Mouse (Mus musculus) midbrain, postnatal 0 days (tissue): ENCODE data around the gene Oas1d. TPM values are rescaled to one million over a fixed set of nuclear protein-coding genes. Genes with fewer than 3 reads are reported as not detected.

ENCODE experiments used
- ATAC-seq: fragments of 200-750 bp; cut with Nextera tagmentation; 2 replicates; pipeline ENCODE4 v1.8.0; 2017; ENCODE audit warnings: moderate number of reproducible peaks, mild to moderate bottlenecking, moderate TSS enrichment, moderate library complexity; ENCODE audit not compliant: low FRiP score
- DNase-seq: peaks from one replicate; pipeline ENCODE4 v3.0.0-alpha.2; 2015; ENCODE audit warnings: low spot score
- H3K27ac ChIP-seq: fragments of 300-500 bp; sonication (generic); 2 replicates; pipeline ENCODE4 v1.5.1; 2014; ENCODE audit warnings: low read depth, mild to moderate bottlenecking, low read length, mixed read lengths
- H3K27me3 ChIP-seq: fragments of 300-500 bp; sonication (generic); 2 replicates; pipeline ENCODE4 v1.6.1; 2014; ENCODE audit warnings: low read length, control low read depth, mixed read lengths; ENCODE audit not compliant: insufficient read depth
- H3K36me3 ChIP-seq: fragments of 300-500 bp; sonication (generic); 2 replicates; pipeline ENCODE4 v1.6.1; 2014; ENCODE audit warnings: low read length, control low read depth, mixed read lengths; ENCODE audit not compliant: insufficient read depth
- H3K4me1 ChIP-seq: fragments of 300-500 bp; sonication (generic); 2 replicates; pipeline ENCODE4 v1.6.1; 2014; ENCODE audit warnings: mild to moderate bottlenecking, control low read depth, antibody characterized with exemption, low read length, mixed read lengths; ENCODE audit not compliant: insufficient read depth
- H3K4me2 ChIP-seq: fragments of 300-500 bp; sonication (generic); 2 replicates; pipeline ENCODE4 v1.6.1; 2014; ENCODE audit warnings: low read depth, mild to moderate bottlenecking, low read length, mixed read lengths; ENCODE audit not compliant: poor library complexity, severe bottlenecking
- H3K4me3 ChIP-seq: fragments of 300-500 bp; sonication (generic); 2 replicates; pipeline ENCODE4 v1.5.1; 2014; ENCODE audit warnings: low read depth, mild to moderate bottlenecking, low read length, moderate library complexity
- H3K9ac ChIP-seq: fragments of 300-500 bp; sonication (generic); replicated peaks from 2 replicates; pipeline ENCODE4 v1.6.1; 2014; ENCODE audit warnings: mild to moderate bottlenecking, low read length, moderate library complexity, mixed read lengths; ENCODE audit not compliant: poor library complexity, severe bottlenecking
- H3K9me3 ChIP-seq: fragments of 300-500 bp; sonication (generic); 2 replicates; pipeline ENCODE4 v1.6.1; 2016; ENCODE audit warnings: low read length, control low read depth
- CTCF ChIP-seq: IDR thresholded peaks from 2 replicates; pipeline ENCODE4 v1.5.1; 2016; ENCODE audit warnings: antibody characterized with exemption, mild to moderate bottlenecking
- WGBS: fragments of 180-500 bp; shearing (Covaris S2); extraction: QIAGEN DNeasy Blood & Tissue Kit; methylation state at CpG from one replicate; pipeline ENCODE4 v1.1.7; 2014; 5-methylcytosine and 5-hydroxymethylcytosine counted together
- polyA plus RNA-seq: library from polyadenylated mRNA; unstranded; fragments of >200 nt; fragmentation: Nextera tagmentation; extraction: Ambion mirVana; gene quantifications from 2 replicates; pipeline ENCODE4 v1.2.1, GENCODE M21; 2015
- total RNA-seq: library from RNA; depleted of rRNA; stranded (reverse); fragments of >200 nt; gene quantifications from 2 replicates; pipeline ENCODE4 v1.2.3, GENCODE M21; 2014

The Oas1d gene
- total and polyA plus RNA-seq, 2 experiments from 2014 or later = 0.22 to 0.78 TPM

DNA sequence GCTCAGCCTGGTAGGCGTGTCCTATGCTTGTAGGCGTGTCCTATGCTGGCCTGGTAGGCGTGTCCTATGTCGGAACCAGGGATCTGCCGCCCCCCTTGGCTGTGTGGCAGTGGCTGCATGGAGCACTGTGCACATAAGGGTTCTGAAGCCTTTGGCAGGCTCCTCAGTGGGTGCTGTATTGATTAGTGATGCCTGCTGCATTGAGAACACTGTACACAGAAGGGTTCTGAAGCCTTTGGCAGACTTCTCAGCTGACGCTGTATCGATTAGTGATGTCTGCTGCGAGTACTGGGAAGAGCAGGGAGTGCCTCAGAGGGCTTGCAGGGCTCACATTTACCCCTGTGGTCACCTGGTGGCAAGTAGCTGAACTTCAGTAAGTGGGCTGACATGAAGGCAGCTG lies 24.2 kb downstream of the Oas1d start:
- no peak overlapping the region for H3K27ac ChIP-seq
- no peak; the same call in 1 of the 2 replicates for TF ChIP-seq CTCF
- H3K4me3 ChIP-seq = no peak overlapping the region
- H3K9me3 ChIP-seq = no peaks in the 10 kb centered on the region
- H3K36me3 ChIP-seq = peaks cover 4% of the 10 kb centered on the region; the same call in 1 of the 2 replicates
- no peak overlapping the region for H3K4me2 ChIP-seq
- no peaks in the 10 kb centered on the region for H3K4me1 ChIP-seq
- DNase-seq (no peak), ATAC-seq (no peak)
- 42% methylated on average over 8 of the region's 8 CpGs for WGBS
- H3K9ac ChIP-seq = no peak overlapping the region
- no peaks in the 10 kb centered on the region for H3K27me3 ChIP-seq

- no peak overlapping the region for H3K27ac ChIP-seq
- TF ChIP-seq CTCF = no peak
- H3K4me3 ChIP-seq = no peak overlapping the region
- H3K27me3 ChIP-seq = no peaks in the 10 kb centered on the region
- no peaks in the 10 kb centered on the region for H3K9me3 ChIP-seq
- H3K4me1 ChIP-seq = no peaks in the 10 kb centered on the region
- no peak overlapping the region for H3K9ac ChIP-seq
- H3K4me2 ChIP-seq = no peak overlapping the region
- WGBS = 66% methylated on average over 10 of the region's 10 CpGs
- ATAC-seq = no peak
- H3K36me3 ChIP-seq = peaks cover 6% of the 10 kb centered on the region; the same call in 1 of the 2 replicates
- no peak for DNase-seq
These were observed 27.7 kb downstream of the Oas1d start for GRCm38 (mm10) chr5:120942076-120942475.

- no peak for DNase-seq
- no peak for TF ChIP-seq CTCF
- H3K9ac ChIP-seq = no peak overlapping the region
- WGBS = 75% methylated on average over 10 of the region's 10 CpGs
- H3K36me3 ChIP-seq = peaks cover 12% of the 10 kb centered on the region; the same call in 1 of the 2 replicates
- H3K4me1 ChIP-seq = no peaks in the 10 kb centered on the region
- no peak overlapping the region for H3K4me3 ChIP-seq
- ATAC-seq = no peak
- no peak overlapping the region for H3K4me2 ChIP-seq
- H3K27me3 ChIP-seq = no peaks in the 10 kb centered on the region
- H3K9me3 ChIP-seq = no peaks in the 10 kb centered on the region
- H3K27ac ChIP-seq = no peak overlapping the region
These were observed 38.0 kb downstream of the Oas1d start for GRCm38 (mm10) chr5:120952242-120952770.

DNA sequence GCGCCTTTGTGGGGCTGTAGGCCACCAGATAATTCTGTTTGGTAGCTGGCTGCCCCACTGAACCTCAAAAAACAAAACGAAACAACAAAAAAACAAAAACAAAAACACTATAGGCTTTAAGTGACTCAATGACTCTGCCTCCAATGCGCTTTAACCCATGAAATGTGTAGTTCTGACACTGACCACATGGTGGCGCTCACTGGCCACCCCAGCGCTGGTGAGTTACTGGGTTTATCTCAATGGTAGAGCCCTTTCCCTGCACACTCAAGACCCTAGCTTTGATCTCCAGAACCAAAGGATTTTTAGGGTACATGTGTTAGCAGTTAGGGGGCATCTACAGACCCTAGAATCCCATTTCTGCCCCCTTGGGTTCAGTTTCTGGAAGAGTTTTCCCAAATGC lies 39.6 kb downstream of the Oas1d start:
- Histone ChIP-seq H3K9ac (no peak overlapping the region), H3K4me1 (no peaks in the 10 kb centered on the region), H3K4me3 (no peak overlapping the region), H3K4me2 (no peak overlapping the region), H3K9me3 (no peaks in the 10 kb centered on the region), H3K36me3 (peaks cover 12% of the 10 kb centered on the region; the same call in 1 of the 2 replicates), H3K27me3 (no peaks in the 10 kb centered on the region), H3K27ac (no peak overlapping the region)
- DNase-seq (peak; percentile 68), ATAC-seq (no peak)
- 17% methylated on average over 5 of the region's 5 CpGs for WGBS
- TF ChIP-seq CTCF = peak; percentile 95

GRCm38 (mm10) chr5:120961004-120961403 lies 46.7 kb downstream of the Oas1d start:
- TF ChIP-seq CTCF = no peak
- no peak overlapping the region for H3K4me3 ChIP-seq
- H3K9me3 ChIP-seq = no peaks in the 10 kb centered on the region
- H3K4me2 ChIP-seq = no peak overlapping the region
- no peaks in the 10 kb centered on the region for H3K4me1 ChIP-seq
- no peak overlapping the region for H3K9ac ChIP-seq
- no peak overlapping the region for H3K27ac ChIP-seq
- H3K36me3 ChIP-seq = peaks cover 13% of the 10 kb centered on the region
- DNase-seq = no peak
- no peaks in the 10 kb centered on the region for H3K27me3 ChIP-seq
- no peak for ATAC-seq
- WGBS = 60% methylated on average over 4 of the region's 4 CpGs

- H3K4me1 ChIP-seq = no peaks in the 10 kb centered on the region
- no peak for ATAC-seq
- H3K36me3 ChIP-seq = peaks cover 5% of the 10 kb centered on the region; the same call in 1 of the 2 replicates
- TF ChIP-seq CTCF = no peak
- WGBS = 87% methylated on average over 4 of the region's 4 CpGs
- H3K4me3 ChIP-seq = no peak overlapping the region
- no peak overlapping the region for H3K9ac ChIP-seq
- no peak overlapping the region for H3K4me2 ChIP-seq
- peak; percentile 54 for DNase-seq
- no peaks in the 10 kb centered on the region for H3K9me3 ChIP-seq
- no peak overlapping the region for H3K27ac ChIP-seq
- no peaks in the 10 kb centered on the region for H3K27me3 ChIP-seq
These were observed 51.8 kb downstream of the Oas1d start for GRCm38 (mm10) chr5:120966156-120966555.
